In genomic region chrX:60547098-60547443, GRCm38 (mm10) we compare ENCODE assay signal across 8 mouse cellular contexts. TPM values are rescaled to one million over a fixed set of nuclear protein-coding genes. Genes with fewer than 3 reads are reported as not detected.
DNase-seq lines count a peak whose midpoint lies in the region; ATAC-seq and TF ChIP-seq lines count a peak whose summit lies in the region.
"Had no signal": no experiment of that assay in that cellular context is flagged by ENCODE, and none has a peak within 500 bp of the region (broad histone marks: within the 10 kb centered on the region; RNA-seq: fewer than 3 reads in every experiment).

No protein-coding gene starts in this region.

- H3K4me1 ChIP-seq in liver, adult 2 months (ENCODE audit: control insufficient read depth, insufficient read depth, low read length), result peaks cover 3% of the 10 kb centered on the region; the same call in 1 of the 2 replicates
- no peaks in the 10 kb centered on the region for H3K4me1 ChIP-seq in forebrain, embryonic 11.5 days (replicated peaks; ENCODE audit: control insufficient read depth, insufficient read depth, low read length)
- no peaks in the 10 kb centered on the region for H3K4me1 ChIP-seq in limb, embryonic 10.5 days
- no peaks in the 10 kb centered on the region for H3K4me1 ChIP-seq in neural tube, embryonic 14.5 days (ENCODE audit: control insufficient read depth, insufficient read depth, low read length)

- H3K79me2 ChIP-seq in liver, adult 2 months (ENCODE audit: control insufficient read depth, insufficient read depth, low read length), result no peaks in the 10 kb centered on the region

- no peak for TF ChIP-seq POLR2A in liver, adult 2 months (IDR thresholded peaks at IDR 0.05; ENCODE audit: extremely low read depth, insufficient read depth, low read length)

- H3K9me3 ChIP-seq in forebrain, embryonic 11.5 days (ENCODE audit: control insufficient read depth, low read length), result no peaks in the 10 kb centered on the region
- H3K9me3 ChIP-seq in limb, embryonic 10.5 days (replicated peaks), result no peaks in the 10 kb centered on the region
- H3K9me3 ChIP-seq in neural tube, embryonic 14.5 days (ENCODE audit: control insufficient read depth, low read length), result no peaks in the 10 kb centered on the region

- no peak for TF ChIP-seq CTCF in liver, adult 2 months (IDR thresholded peaks at IDR 0.05; ENCODE audit: low read depth, low read length)

- H3K4me3 ChIP-seq in liver, adult 2 months (ENCODE audit: insufficient read depth, low read depth, low read length), result peak overlapping the region; percentile 37
- H3K4me3 ChIP-seq in forebrain, embryonic 11.5 days (ENCODE audit: low read depth, low read length), result peak overlapping the region; percentile 52
- H3K4me3 ChIP-seq in limb, embryonic 10.5 days, result peak overlapping the region; percentile 60
- H3K4me3 ChIP-seq in neural tube, embryonic 14.5 days (ENCODE audit: low read depth, low read length), result peak overlapping the region; percentile 47

- no peaks in the 10 kb centered on the region for H3K36me3 ChIP-seq in liver, adult 2 months (ENCODE audit: control insufficient read depth, insufficient read depth, low read length)
- H3K36me3 ChIP-seq in forebrain, embryonic 11.5 days (ENCODE audit: control insufficient read depth, insufficient read depth, low read length), result no peaks in the 10 kb centered on the region
- no peaks in the 10 kb centered on the region for H3K36me3 ChIP-seq in limb, embryonic 10.5 days
- H3K36me3 ChIP-seq in neural tube, embryonic 14.5 days (ENCODE audit: control insufficient read depth, insufficient read depth, low read length), result no peaks in the 10 kb centered on the region

- intact Hi-C loops in left cerebral cortex, postnatal 25 days (cut with DNase I), result loop anchor here (10.0 kb wide), 1 partner anchor 348 kb away; the partner anchor contains the start of gene Sox3

- no peak overlapping the region for H3K27ac ChIP-seq in liver, adult 2 months (replicated peaks; ENCODE audit: insufficient read depth, low read depth, low read length)
- H3K27ac ChIP-seq in forebrain, embryonic 11.5 days (ENCODE audit: low read depth, low read length), result peak overlapping the region; percentile 77
- peak overlapping the region; percentile 81 for H3K27ac ChIP-seq in limb, embryonic 10.5 days
- peak overlapping the region; percentile 69; the same call in 1 of the 2 replicates for H3K27ac ChIP-seq in neural tube, embryonic 14.5 days (ENCODE audit: low read depth, low read length)

- peak overlapping the region; percentile 43 for H3K9ac ChIP-seq in liver, adult 2 months (ENCODE audit: low read depth, low read length)
- H3K9ac ChIP-seq in forebrain, embryonic 11.5 days (ENCODE audit: low read length), result peak overlapping the region; percentile 75
- H3K9ac ChIP-seq in neural tube, embryonic 14.5 days (replicated peaks; ENCODE audit: low read depth, low read length), result peak overlapping the region; percentile 58

- peak overlapping the region; percentile 53 for H3K4me2 ChIP-seq in forebrain, embryonic 11.5 days (ENCODE audit: low read depth, low read length, severe bottlenecking)
- peak overlapping the region; percentile 49 for H3K4me2 ChIP-seq in neural tube, embryonic 14.5 days (ENCODE audit: low read depth, low read length)

- whole genome bisulfite sequencing in liver, adult 2 months, result 3% methylated on average over 16 of the region's 16 CpGs
- WGBS in forebrain, embryonic 11.5 days, result 20% methylated on average over 16 of the region's 16 CpGs
- WGBS in limb, embryonic 10.5 days, result 13% methylated on average over 16 of the region's 16 CpGs
- 24% methylated on average over 16 of the region's 16 CpGs for WGBS in neural tube, embryonic 14.5 days

- DNase-seq in liver, adult 2 months (ENCODE audit: extremely low read depth, low read depth, low spot score), result no peak
- DNase-seq in liver (no peak), adipocyte (ENCODE audit: low spot score) (no peak)
- DNase-seq in forebrain, embryonic 11.5 days (ENCODE audit: low spot score), result no peak
- no peak for DNase-seq in limb, embryonic 10.5 days (ENCODE audit: low spot score)
- no peak for DNase-seq in left cerebral cortex, postnatal 25 days (ENCODE audit: low spot score in 2 of 2)

- H3K27me3 ChIP-seq in liver, adult 2 months (ENCODE audit: control insufficient read depth, insufficient read depth, low read length), result 0 out of 2 replicates have a peak, but pooled peaks cover 3% of the 10 kb centered on the region
- H3K27me3 ChIP-seq in forebrain, embryonic 11.5 days (ENCODE audit: control insufficient read depth, insufficient read depth, low read length), result no peaks in the 10 kb centered on the region
- peaks cover 38% of the 10 kb centered on the region for H3K27me3 ChIP-seq in limb, embryonic 10.5 days (ENCODE audit: low read depth, poor library complexity, severe bottlenecking)
- no peaks in the 10 kb centered on the region for H3K27me3 ChIP-seq in neural tube, embryonic 14.5 days (ENCODE audit: control insufficient read depth, insufficient read depth, low read length)

- 0 out of 2 replicates have a peak, but pooled peaks have one; percentile 6 for ATAC-seq in forebrain, embryonic 11.5 days (replicated peaks; ENCODE audit: low FRiP score)
- peak; percentile 24 for ATAC-seq in neural tube, embryonic 14.5 days (ENCODE audit: low read depth)

RNA-seq across cellular contexts. Expression of gene Gm7073, which starts 8.0 kb away (rescaled TPM):
- not detected in 2 replicates for total RNA-seq in liver, adult 2 months (2014; rRNA removed)
- polyA plus RNA-seq in liver, adult 2 months (2012; rRNA removed), result not detected in 2 replicates
- polyA plus RNA-seq in forebrain, embryonic 11.5 days (2014; fragmentation: Nextera tagmentation; extraction: Ambion mirVana), result not detected in 2 replicates
- not detected in 2 replicates for polyA plus RNA-seq in limb, embryonic 10.5 days (2016; fragmentation: Nextera tagmentation; extraction: Ambion mirVana)
- not detected in 2 replicates for polyA plus RNA-seq in neural tube, embryonic 14.5 days (2014; fragmentation: Nextera tagmentation; extraction: Ambion mirVana)
- not detected for total RNA-seq in left cerebral cortex, postnatal 25 days (2021)
- polyA plus RNA-seq: gonadal fat pad, adult 2 months had no signal

RNA-seq across cellular contexts. Expression of gene Atp11c, which starts 45.4 kb away (rescaled TPM):
- total RNA-seq in liver, adult 2 months (2014; rRNA removed), result 107 and 146 TPM in 2 replicates
- polyA plus RNA-seq in liver, adult 2 months (2012; rRNA removed), result 25.2 and 34.6 TPM in 2 replicates
- polyA plus RNA-seq in forebrain, embryonic 11.5 days (2014; fragmentation: Nextera tagmentation; extraction: Ambion mirVana), result 15.6 and 18.7 TPM in 2 replicates
- polyA plus RNA-seq in limb, embryonic 10.5 days (2016; fragmentation: Nextera tagmentation; extraction: Ambion mirVana), result 14.3 and 15.7 TPM in 2 replicates
- polyA plus RNA-seq in neural tube, embryonic 14.5 days (2014; fragmentation: Nextera tagmentation; extraction: Ambion mirVana), result 21.2 and 21.6 TPM in 2 replicates
- 1 to 10 TPM; 7.7 to 8.8 TPM for total RNA-seq in left cerebral cortex, postnatal 25 days (2021)
